Mouse (Mus musculus) midbrain, embryonic 16.5 days (tissue): Measurements from ENCODE around the gene Vasp. TPM values are rescaled to one million over a fixed set of nuclear protein-coding genes. Genes with fewer than 3 reads are reported as not detected.

ENCODE experiments used
- ATAC-seq: fragments of 200-750 bp; cut with Nextera tagmentation; 2 replicates; pipeline ENCODE4 v1.8.0; 2017; ENCODE audit warnings: moderate TSS enrichment
- H3K27ac ChIP-seq: fragments of 300-500 bp; sonication (generic); 2 replicates; pipeline ENCODE4 v1.5.1; 2014; ENCODE audit warnings: mild to moderate bottlenecking, low read length, mixed read lengths
- H3K27me3 ChIP-seq: fragments of 300-500 bp; sonication (generic); 2 replicates; pipeline ENCODE4 v1.6.1; 2014; ENCODE audit warnings: low read depth, low read length, mixed read lengths; ENCODE audit not compliant: control insufficient read depth, insufficient read depth
- H3K36me3 ChIP-seq: fragments of 300-500 bp; sonication (generic); 2 replicates; pipeline ENCODE4 v1.6.1; 2014; ENCODE audit warnings: mild to moderate bottlenecking, low read length, moderate library complexity, mixed read lengths; ENCODE audit not compliant: control insufficient read depth, insufficient read depth
- H3K4me1 ChIP-seq: fragments of 300-500 bp; sonication (generic); 2 replicates; pipeline ENCODE4 v1.6.1; 2014; ENCODE audit warnings: mild to moderate bottlenecking, low read length, mixed read lengths; ENCODE audit not compliant: control insufficient read depth, insufficient read depth
- H3K4me2 ChIP-seq: fragments of 300-500 bp; sonication (generic); 2 replicates; pipeline ENCODE4 v1.6.1; 2014; ENCODE audit warnings: mild to moderate bottlenecking, low read length, mixed read lengths
- H3K4me3 ChIP-seq: fragments of 300-500 bp; sonication (generic); 2 replicates; pipeline ENCODE4 v1.5.1; 2014; ENCODE audit warnings: low read depth, mild to moderate bottlenecking, low read length, moderate library complexity, mixed read lengths
- H3K9ac ChIP-seq: fragments of 300-500 bp; sonication (generic); 2 replicates; pipeline ENCODE4 v1.6.1; 2014; ENCODE audit warnings: low read depth, low read length, mixed read lengths
- H3K9me3 ChIP-seq: fragments of 300-500 bp; sonication (generic); replicated peaks from 2 replicates; pipeline ENCODE4 v1.6.1; 2014; ENCODE audit warnings: mild to moderate bottlenecking, low read length, mixed read lengths; ENCODE audit not compliant: control insufficient read depth, poor library complexity, severe bottlenecking
- WGBS: fragments of 180-500 bp; shearing (Covaris S2); extraction: QIAGEN DNeasy Blood & Tissue Kit; methylation state at CpG from one replicate; pipeline ENCODE4 v1.1.7; 2014; 5-methylcytosine and 5-hydroxymethylcytosine counted together
- polyA plus RNA-seq: library from polyadenylated mRNA; unstranded; fragments of >200 nt; fragmentation: Nextera tagmentation; extraction: Ambion mirVana; gene quantifications from 2 replicates; pipeline ENCODE4 v1.2.1, GENCODE M21; 2015

The Vasp gene
- polyA plus RNA-seq, 1 experiment from 2014 or later = 35.5 TPM

- no peak for ATAC-seq
- H3K36me3 ChIP-seq = peaks cover 10% of the 10 kb centered on the region; the same call in 1 of the 2 replicates
- H3K4me1 ChIP-seq = no peaks in the 10 kb centered on the region
- H3K27ac ChIP-seq = no peak overlapping the region
- H3K9ac ChIP-seq = no peak overlapping the region
- H3K4me3 ChIP-seq = no peak overlapping the region
- H3K9me3 ChIP-seq = no peaks in the 10 kb centered on the region
- 95% methylated on average over 2 of the region's 2 CpGs for WGBS
- no peaks in the 10 kb centered on the region for H3K27me3 ChIP-seq
- H3K4me2 ChIP-seq = no peak overlapping the region
These were observed 24.1 kb downstream of the Vasp start for GRCm38 (mm10) chr7:19247511-19247910.

- Histone ChIP-seq H3K4me2 (no peak overlapping the region), H3K9ac (no peak overlapping the region), H3K4me1 (no peaks in the 10 kb centered on the region), H3K27me3 (no peaks in the 10 kb centered on the region), H3K9me3 (no peaks in the 10 kb centered on the region), H3K4me3 (no peak overlapping the region), H3K27ac (no peak overlapping the region), H3K36me3 (peaks cover 10% of the 10 kb centered on the region; the same call in 1 of the 2 replicates)
- 100% methylated on average over 1 of the region's 1 CpGs for WGBS
- ATAC-seq = no peak
These were observed 24.8 kb downstream of the Vasp start for GRCm38 (mm10) chr7:19246855-19247254.

GRCm38 (mm10) chr7:19245083-19245482, 26.5 kb downstream of the Vasp start:
- Histone ChIP-seq H3K9me3 (no peaks in the 10 kb centered on the region), H3K27me3 (no peaks in the 10 kb centered on the region), H3K4me3 (no peak overlapping the region), H3K4me2 (no peak overlapping the region), H3K9ac (no peak overlapping the region), H3K4me1 (no peaks in the 10 kb centered on the region), H3K27ac (no peak overlapping the region), H3K36me3 (peaks cover 10% of the 10 kb centered on the region; the same call in 1 of the 2 replicates)
- ATAC-seq = no peak
- 93% methylated on average over 3 of the region's 3 CpGs for WGBS

- 62% methylated on average over 5 of the region's 5 CpGs for WGBS
- Histone ChIP-seq H3K9me3 (no peaks in the 10 kb centered on the region), H3K4me2 (no peak overlapping the region), H3K4me3 (no peak overlapping the region), H3K36me3 (peaks cover 10% of the 10 kb centered on the region; the same call in 1 of the 2 replicates), H3K4me1 (no peaks in the 10 kb centered on the region), H3K27me3 (no peaks in the 10 kb centered on the region), H3K27ac (no peak overlapping the region), H3K9ac (no peak overlapping the region)
- no peak for ATAC-seq
These were observed 27.8 kb downstream of the Vasp start for GRCm38 (mm10) chr7:19243858-19244257.

GRCm38 (mm10) chr7:19242005-19242404, 29.6 kb downstream of the Vasp start:
- Histone ChIP-seq H3K27me3 (no peaks in the 10 kb centered on the region), H3K4me2 (no peak overlapping the region), H3K9me3 (no peaks in the 10 kb centered on the region), H3K9ac (no peak overlapping the region), H3K4me1 (no peaks in the 10 kb centered on the region), H3K27ac (no peak overlapping the region), H3K36me3 (peaks cover 7% of the 10 kb centered on the region; the same call in 1 of the 2 replicates), H3K4me3 (no peak overlapping the region)
- WGBS = 84% methylated on average over 1 of the region's 1 CpGs
- no peak for ATAC-seq

GRCm38 (mm10) chr7:19240905-19241463, 30.6 kb downstream of the Vasp start:
- Histone ChIP-seq H3K36me3 (peaks cover 7% of the 10 kb centered on the region; the same call in 1 of the 2 replicates), H3K27me3 (no peaks in the 10 kb centered on the region), H3K9ac (no peak overlapping the region), H3K4me3 (no peak overlapping the region), H3K27ac (no peak overlapping the region), H3K9me3 (no peaks in the 10 kb centered on the region), H3K4me2 (no peak overlapping the region), H3K4me1 (no peaks in the 10 kb centered on the region)
- WGBS = 94% methylated on average over 8 of the region's 8 CpGs
- ATAC-seq = no peak

GRCm38 (mm10) chr7:19239986-19240385, 31.6 kb downstream of the Vasp start:
- Histone ChIP-seq H3K9me3 (no peaks in the 10 kb centered on the region), H3K4me2 (no peak overlapping the region), H3K36me3 (no peaks in the 10 kb centered on the region; the same call in 1 of the 2 replicates), H3K4me1 (no peaks in the 10 kb centered on the region), H3K4me3 (no peak overlapping the region), H3K9ac (no peak overlapping the region), H3K27me3 (no peaks in the 10 kb centered on the region), H3K27ac (no peak overlapping the region)
- ATAC-seq = no peak
- 70% methylated on average over 2 of the region's 4 CpGs for WGBS

- Histone ChIP-seq H3K27ac (no peak overlapping the region), H3K9ac (no peak overlapping the region), H3K4me2 (no peak overlapping the region), H3K9me3 (no peaks in the 10 kb centered on the region), H3K36me3 (no peaks in the 10 kb centered on the region), H3K4me1 (no peaks in the 10 kb centered on the region), H3K4me3 (no peak overlapping the region), H3K27me3 (no peaks in the 10 kb centered on the region)
- peak; percentile 92 for ATAC-seq
- WGBS = 0% methylated on average over 1 of the region's 1 CpGs
These were observed 32.2 kb downstream of the Vasp start for GRCm38 (mm10) chr7:19239423-19239822.

GRCm38 (mm10) chr7:19238344-19238743, 33.3 kb downstream of the Vasp start:
- Histone ChIP-seq H3K36me3 (no peaks in the 10 kb centered on the region), H3K9ac (no peak overlapping the region), H3K4me1 (no peaks in the 10 kb centered on the region), H3K4me3 (no peak overlapping the region), H3K4me2 (no peak overlapping the region), H3K9me3 (no peaks in the 10 kb centered on the region), H3K27me3 (no peaks in the 10 kb centered on the region), H3K27ac (no peak overlapping the region)
- 97% methylated on average over 4 of the region's 4 CpGs for WGBS
- no peak for ATAC-seq
